ENCODE assay signal across 19 mouse cellular contexts in genomic region chr6:90541367-90541772, GRCm38 (mm10). TPM values are rescaled to one million over a fixed set of nuclear protein-coding genes. Genes with fewer than 3 reads are reported as not detected.
DNase-seq lines count a peak whose midpoint lies in the region; ATAC-seq lines count a peak whose summit lies in the region.
"Had no signal": no experiment of that assay in that cellular context is flagged by ENCODE, and none has a peak within 500 bp of the region (broad histone marks: within the 10 kb centered on the region; RNA-seq: fewer than 3 reads in every experiment).

No protein-coding gene starts in this region.

- no peak overlapping the region for H3K9ac ChIP-seq in midbrain, embryonic 12.5 days (replicated peaks)
- H3K9ac ChIP-seq: liver, embryonic 14.5 days had no signal

- H3K4me2 ChIP-seq in midbrain, embryonic 12.5 days (replicated peaks), result no peak overlapping the region
- H3K4me2 ChIP-seq: heart, embryonic 11.5 days had no signal

- H3K4me1 ChIP-seq in hindbrain, embryonic 10.5 days (replicated peaks), result peaks cover 25% of the 10 kb centered on the region
- H3K4me1 ChIP-seq in midbrain, embryonic 12.5 days, result peaks cover 17% of the 10 kb centered on the region; the same call in 1 of the 2 replicates

- H3K36me3 ChIP-seq in hindbrain, embryonic 10.5 days, result no peaks in the 10 kb centered on the region
- no peaks in the 10 kb centered on the region for H3K36me3 ChIP-seq in midbrain, embryonic 12.5 days

- H3K9me3 ChIP-seq in hindbrain, embryonic 10.5 days, result no peaks in the 10 kb centered on the region
- no peaks in the 10 kb centered on the region for H3K9me3 ChIP-seq in midbrain, embryonic 12.5 days

- H3K27ac ChIP-seq in hindbrain, embryonic 10.5 days, result peak overlapping the region; percentile 86
- peak overlapping the region; percentile 79 for H3K27ac ChIP-seq in midbrain, embryonic 12.5 days (replicated peaks)
- H3K27ac ChIP-seq: gastrocnemius, adult 2 months; liver, embryonic 14.5 days had no signal

- DNase-seq in 3T3-L1 (ENCODE audit: low read depth, low spot score), result peak; percentile 34
- DNase-seq in embryo, embryonic 11 days, result peak; percentile 9
- DNase-seq in hindbrain, embryonic 10.5 days (ENCODE audit: low spot score), result peak; percentile 35
- DNase-seq in kidney, adult 11 months, result no peak
- no peak for DNase-seq in ovary, postnatal 10 days (ENCODE audit: low spot score)
- no peak for DNase-seq in gastrocnemius, postnatal 36 days
- no peak for DNase-seq in c-Kit-positive CD71-positive TER-119-positive erythroid progenitor cells, embryonic 14.5 days (ENCODE audit: low spot score)
- DNase-seq: adrenal gland, postnatal 36 days; gastrocnemius, adult 2 months; heart, postnatal 4 days; kidney, adult 8-10 months; lung, postnatal 36 days; retina, postnatal 1 day; spleen, adult 18-20 months; thymus, postnatal 25 days had no signal

- no peaks in the 10 kb centered on the region for H3K27me3 ChIP-seq in hindbrain, embryonic 10.5 days (ENCODE audit: insufficient read depth, poor library complexity, severe bottlenecking)
- no peaks in the 10 kb centered on the region; the same call in 1 of the 2 replicates for H3K27me3 ChIP-seq in midbrain, embryonic 12.5 days

- intact Hi-C loops in gastrocnemius, postnatal 36 days (cut with DNase I), result no loop called here

- ATAC-seq in midbrain, embryonic 12.5 days (ENCODE audit: low FRiP score, low read depth), result peak; percentile 68

- WGBS in hindbrain, embryonic 10.5 days, result 41% methylated on average over 5 of the region's 5 CpGs
- 26% methylated on average over 5 of the region's 5 CpGs for WGBS in midbrain, embryonic 12.5 days

- no peak overlapping the region for H3K4me3 ChIP-seq in hindbrain, embryonic 10.5 days
- no peak overlapping the region for H3K4me3 ChIP-seq in midbrain, embryonic 12.5 days
- H3K4me3 ChIP-seq: erythroblast, embryonic 14.5 days; gastrocnemius, adult 2 months had no signal

RNA-seq across cellular contexts. Expression of gene Aldh1l1, which starts 55.1 kb away (rescaled TPM):
- 1.7 and 2.9 TPM in 2 replicates for polyA plus RNA-seq in hindbrain, embryonic 10.5 days (2016; fragmentation: Nextera tagmentation; extraction: Ambion mirVana)
- polyA plus RNA-seq in midbrain, embryonic 12.5 days (2016; fragmentation: Nextera tagmentation; extraction: Ambion mirVana), result 8.8 and 11.6 TPM in 2 replicates
- 1 to 10 TPM; 2.9 to 4.0 TPM for total RNA-seq in gastrocnemius, postnatal 36 days (2021)
- polyA plus RNA-seq: erythroblast, embryonic 14.5 days had no signal

Comparison
In these comparisons a context has a peak if more than half of its experiments do, and no peak if none do; other contexts are left out.
1. DNase-seq: peak in 3T3-L1 (single experiment), embryo, embryonic 11 days (single experiment) and hindbrain, embryonic 10.5 days (single experiment); none in kidney, adult 11 months (single experiment), ovary, postnatal 10 days (single experiment), gastrocnemius, postnatal 36 days (0 of 2) and c-Kit-positive CD71-positive TER-119-positive erythroid progenitor cells, embryonic 14.5 days (single experiment).